Mouse (Mus musculus): ENCODE results near the gene Jup.

- no peak for TF ChIP-seq CTCF (IDR thresholded peaks at IDR 0.05; ENCODE audit: low read depth, low read length)
- no peak for TF ChIP-seq TAL1 (conservative IDR thresholded peaks at IDR 0.05; ENCODE audit: low read depth, low read length)
These were observed 18.3 kb downstream of the Jup start for GRCm38 (mm10) chr11:100379311-100379710.

All from G1E (cell line).